In genomic region chr4:151302195-151303126, GRCm38 (mm10) we compare ENCODE assay signal across 9 mouse cellular contexts.
DNase-seq lines count a peak whose midpoint lies in the region; ATAC-seq and TF ChIP-seq lines count a peak whose summit lies in the region.
"Had no signal": no experiment of that assay in that cellular context is flagged by ENCODE, and none has a peak within 500 bp of the region (broad histone marks: within the 10 kb centered on the region; RNA-seq: fewer than 3 reads in every experiment).

No protein-coding gene starts in this region.

- H3K27ac ChIP-seq in forebrain, embryonic 16.5 days (ENCODE audit: low read length), result no peak overlapping the region
- no peak overlapping the region for H3K27ac ChIP-seq in liver, postnatal 0 days (ENCODE audit: low read depth)
- H3K27ac ChIP-seq: liver, embryonic 15.5 days had no signal

- TF ChIP-seq CTCF in liver, postnatal 0 days (IDR thresholded peaks at IDR 0.05; ENCODE audit: low read depth), result peak; percentile 61

- no peak overlapping the region for H3K4me3 ChIP-seq in forebrain, embryonic 16.5 days (replicated peaks; ENCODE audit: low read length)
- no peak overlapping the region for H3K4me3 ChIP-seq in liver, postnatal 0 days (ENCODE audit: low read depth, low read length)
- H3K4me3 ChIP-seq: liver, embryonic 15.5 days had no signal

- H3K36me3 ChIP-seq in forebrain, embryonic 16.5 days (ENCODE audit: control insufficient read depth, insufficient read depth), result no peaks in the 10 kb centered on the region
- no peaks in the 10 kb centered on the region for H3K36me3 ChIP-seq in liver, postnatal 0 days (replicated peaks; ENCODE audit: insufficient read depth, low read length)
- H3K36me3 ChIP-seq: liver, embryonic 15.5 days had no signal

- TF ChIP-seq EP300 in liver, postnatal 0 days (IDR thresholded peaks at IDR 0.05; ENCODE audit: low read depth), result no peak

- H3K27me3 ChIP-seq in forebrain, embryonic 16.5 days (replicated peaks; ENCODE audit: control insufficient read depth, insufficient read depth, low read length), result no peaks in the 10 kb centered on the region; the same call in 1 of the 2 replicates
- no peaks in the 10 kb centered on the region for H3K27me3 ChIP-seq in liver, postnatal 0 days (ENCODE audit: insufficient read depth, low read length)
- H3K27me3 ChIP-seq: liver, embryonic 15.5 days had no signal

- ATAC-seq in forebrain, embryonic 16.5 days, result peak; percentile 61
- ATAC-seq in liver, postnatal 0 days, result no peak

- DNase-seq in layer of hippocampus, adult 11-12 months (ENCODE audit: low spot score), result peak; percentile 27
- DNase-seq in layer of hippocampus, adult 9-10 months (ENCODE audit: low spot score), result no peak
- DNase-seq in brain, adult 2 months (ENCODE audit: low read depth, low spot score), result peak; percentile 67
- peak; percentile 98 for DNase-seq in kidney, adult 11 months
- DNase-seq in liver, postnatal 0 days, result peak; percentile 33
- DNase-seq in ovary, adult 18-20 months (ENCODE audit: low spot score), result peak; percentile 34
- DNase-seq in spleen, adult 18-20 months, result no peak

- no peak overlapping the region for H3K9ac ChIP-seq in forebrain, embryonic 16.5 days (replicated peaks; ENCODE audit: low read depth, low read length)
- no peak overlapping the region for H3K9ac ChIP-seq in liver, postnatal 0 days (replicated peaks)
- H3K9ac ChIP-seq: liver, embryonic 15.5 days had no signal

- 20% methylated on average over 11 of the region's 11 CpGs for WGBS in forebrain, embryonic 16.5 days
- WGBS in liver, postnatal 0 days (ENCODE audit: insufficient replicate concordance), result 50% methylated on average over 11 of the region's 11 CpGs

- H3K4me2 ChIP-seq in forebrain, embryonic 16.5 days (ENCODE audit: low read length), result no peak overlapping the region
- H3K4me2 ChIP-seq in liver, postnatal 0 days (ENCODE audit: low read depth, low read length), result no peak overlapping the region
- H3K4me2 ChIP-seq: liver, embryonic 15.5 days had no signal

- peaks cover 2% of the 10 kb centered on the region; the same call in 1 of the 2 replicates for H3K9me3 ChIP-seq in forebrain, embryonic 16.5 days (ENCODE audit: control insufficient read depth, low read length)
- H3K9me3 ChIP-seq in liver, postnatal 0 days (ENCODE audit: low read length), result no peaks in the 10 kb centered on the region
- H3K9me3 ChIP-seq: liver, embryonic 15.5 days had no signal

- peaks cover 22% of the 10 kb centered on the region for H3K4me1 ChIP-seq in forebrain, embryonic 16.5 days (replicated peaks; ENCODE audit: control insufficient read depth, insufficient read depth, low read length)
- H3K4me1 ChIP-seq in liver, postnatal 0 days (ENCODE audit: insufficient read depth), result no peaks in the 10 kb centered on the region
- H3K4me1 ChIP-seq: liver, embryonic 15.5 days had no signal

Comparison
In these comparisons a context has a peak if more than half of its experiments do, and no peak if none do; other contexts are left out.
1. DNase-seq: peak in layer of hippocampus, adult 11-12 months (single experiment), brain, adult 2 months (single experiment), kidney, adult 11 months (single experiment), liver, postnatal 0 days (single experiment) and ovary, adult 18-20 months (single experiment); none in layer of hippocampus, adult 9-10 months (single experiment) and spleen, adult 18-20 months (0 of 2).